Mouse (Mus musculus) liver, embryonic 12.5 days (tissue): ENCODE measurements around the gene Zfp628. TPM values are rescaled to one million over a fixed set of nuclear protein-coding genes. Genes with fewer than 3 reads are reported as not detected.
A peak's percentile ranks its signal among the peaks of the same experiment; 100 is the strongest.

Experiments
- ATAC-seq: fragments of 200-750 bp; cut with Nextera tagmentation; 2 replicates; pipeline ENCODE4 v1.8.0; 2017; ENCODE audit warnings: moderate number of reproducible peaks, mild to moderate bottlenecking, moderate library complexity
- H3K27ac ChIP-seq: fragments of 300-500 bp; sonication (generic); 2 replicates; pipeline ENCODE4 v1.5.1; 2016; ENCODE audit warnings: mild to moderate bottlenecking
- H3K27me3 ChIP-seq: fragments of 300-500 bp; sonication (generic); replicated peaks from 2 replicates; pipeline ENCODE4 v1.6.1; 2016; ENCODE audit warnings: mild to moderate bottlenecking, moderate library complexity
- H3K36me3 ChIP-seq: fragments of 300-500 bp; sonication (generic); 2 replicates; pipeline ENCODE4 v1.6.1; 2016; ENCODE audit warnings: mild to moderate bottlenecking, moderate library complexity
- H3K4me1 ChIP-seq: fragments of 300-500 bp; sonication (generic); 2 replicates; pipeline ENCODE4 v1.6.1; 2016
- H3K4me2 ChIP-seq: fragments of 300-500 bp; sonication (generic); 2 replicates; pipeline ENCODE4 v1.6.1; 2016; ENCODE audit warnings: mild to moderate bottlenecking, moderate library complexity
- H3K4me3 ChIP-seq: fragments of 300-500 bp; sonication (generic); 2 replicates; pipeline ENCODE4 v1.5.1; 2016; ENCODE audit warnings: mild to moderate bottlenecking, moderate library complexity
- H3K9ac ChIP-seq: fragments of 300-500 bp; sonication (generic); 2 replicates; pipeline ENCODE4 v1.6.1; 2016; ENCODE audit warnings: mild to moderate bottlenecking, moderate library complexity
- H3K9me3 ChIP-seq: fragments of 300-500 bp; sonication (generic); replicated peaks from 2 replicates; pipeline ENCODE4 v1.6.1; 2016; ENCODE audit warnings: mild to moderate bottlenecking, moderate library complexity
- WGBS: fragments of 180-500 bp; shearing (Covaris S2); methylation state at CpG from one replicate; pipeline ENCODE4 v1.1.7; 2016; ENCODE audit not compliant: insufficient replicate concordance; 5-methylcytosine and 5-hydroxymethylcytosine counted together
- polyA plus RNA-seq: library from polyadenylated mRNA; unstranded; fragments of >200 nt; fragmentation: Nextera tagmentation; extraction: Ambion mirVana; gene quantifications from 2 replicates; pipeline ENCODE4 v1.2.1, GENCODE M21; 2016

Zfp628 gene
- polyA plus RNA-seq, 1 experiment from 2014 or later, result 2.4 TPM

GRCm38 (mm10) chr7:4943223-4943815 is 28.3 kb downstream of the Zfp628 start:
- ATAC-seq, result peak; percentile 77
- H3K4me3 ChIP-seq, result peak overlapping the region; percentile 25
- H3K9ac ChIP-seq, result no peak overlapping the region
- H3K27ac ChIP-seq, result no peak overlapping the region
- peak overlapping the region; percentile 59 for H3K4me2 ChIP-seq
- no peaks in the 10 kb centered on the region for H3K9me3 ChIP-seq
- WGBS, result 11% methylated on average over 15 of the region's 15 CpGs
- no peaks in the 10 kb centered on the region for H3K4me1 ChIP-seq
- no peaks in the 10 kb centered on the region for H3K36me3 ChIP-seq
- peaks cover 22% of the 10 kb centered on the region for H3K27me3 ChIP-seq

- H3K9ac ChIP-seq, result no peak overlapping the region
- peaks cover 7% of the 10 kb centered on the region; the same call in 1 of the 2 replicates for H3K27me3 ChIP-seq
- H3K27ac ChIP-seq, result no peak overlapping the region
- no peaks in the 10 kb centered on the region for H3K36me3 ChIP-seq
- WGBS, result 51% methylated on average over 2 of the region's 2 CpGs
- H3K9me3 ChIP-seq, result no peaks in the 10 kb centered on the region; the same call in 1 of the 2 replicates
- no peak overlapping the region for H3K4me3 ChIP-seq
- no peak overlapping the region for H3K4me2 ChIP-seq
- no peak for ATAC-seq
- no peaks in the 10 kb centered on the region for H3K4me1 ChIP-seq
Measured at GRCm38 (mm10) chr7:4947855-4948254, 32.8 kb downstream of the Zfp628 start.

GRCm38 (mm10) chr7:4948386-4948785 is 33.4 kb downstream of the Zfp628 start:
- H3K27ac ChIP-seq, result no peak overlapping the region
- H3K4me1 ChIP-seq, result no peaks in the 10 kb centered on the region
- H3K4me3 ChIP-seq, result no peak overlapping the region
- H3K9me3 ChIP-seq, result no peaks in the 10 kb centered on the region; the same call in 1 of the 2 replicates
- H3K9ac ChIP-seq, result no peak overlapping the region
- no peak overlapping the region for H3K4me2 ChIP-seq
- no peak for ATAC-seq
- WGBS, result 35% methylated on average over 6 of the region's 6 CpGs
- H3K27me3 ChIP-seq, result peaks cover 9% of the 10 kb centered on the region; the same call in 1 of the 2 replicates
- H3K36me3 ChIP-seq, result no peaks in the 10 kb centered on the region

- Histone ChIP-seq H3K27me3 (peaks cover 17% of the 10 kb centered on the region), H3K36me3 (no peaks in the 10 kb centered on the region), H3K9ac (no peak overlapping the region), H3K27ac (no peak overlapping the region), H3K4me2 (no peak overlapping the region), H3K9me3 (no peaks in the 10 kb centered on the region; the same call in 1 of the 2 replicates), H3K4me3 (no peak overlapping the region), H3K4me1 (no peaks in the 10 kb centered on the region)
- 69% methylated on average over 19 of the region's 19 CpGs for WGBS
- ATAC-seq, result no peak
Measured at GRCm38 (mm10) chr7:4950561-4951342, 35.7 kb downstream of the Zfp628 start.

- Histone ChIP-seq H3K4me3 (no peak overlapping the region), H3K36me3 (no peaks in the 10 kb centered on the region), H3K9ac (no peak overlapping the region), H3K4me1 (no peaks in the 10 kb centered on the region), H3K27ac (no peak overlapping the region), H3K9me3 (no peaks in the 10 kb centered on the region; the same call in 1 of the 2 replicates), H3K4me2 (no peak overlapping the region), H3K27me3 (peaks cover 12% of the 10 kb centered on the region; the same call in 1 of the 2 replicates)
- no peak for ATAC-seq
- WGBS, result 26% methylated on average over 10 of the region's 10 CpGs
Measured at GRCm38 (mm10) chr7:4953815-4954445, 38.9 kb downstream of the Zfp628 start.

GRCm38 (mm10) chr7:4957361-4957760 is 42.3 kb downstream of the Zfp628 start:
- Histone ChIP-seq H3K27ac (no peak overlapping the region), H3K4me3 (no peak overlapping the region), H3K4me2 (no peak overlapping the region), H3K9ac (no peak overlapping the region), H3K4me1 (no peaks in the 10 kb centered on the region), H3K9me3 (no peaks in the 10 kb centered on the region; the same call in 1 of the 2 replicates), H3K27me3 (peaks cover 12% of the 10 kb centered on the region; the same call in 1 of the 2 replicates), H3K36me3 (no peaks in the 10 kb centered on the region)
- no peak for ATAC-seq
- WGBS, result 74% methylated on average over 10 of the region's 10 CpGs

GRCm38 (mm10) chr7:4963527-4963926 is 48.5 kb downstream of the Zfp628 start:
- Histone ChIP-seq H3K9me3 (no peaks in the 10 kb centered on the region), H3K36me3 (no peaks in the 10 kb centered on the region), H3K4me2 (no peak overlapping the region), H3K9ac (no peak overlapping the region), H3K4me3 (no peak overlapping the region), H3K4me1 (no peaks in the 10 kb centered on the region), H3K27ac (no peak overlapping the region), H3K27me3 (peaks cover 10% of the 10 kb centered on the region; the same call in 1 of the 2 replicates)
- WGBS, result 57% methylated on average over 5 of the region's 5 CpGs
- no peak for ATAC-seq

GRCm38 (mm10) chr7:4964272-4964671 is 49.3 kb downstream of the Zfp628 start, which contains the start of gene Sbk2:
Sbk2 (minus strand) TSS chr7:4964406.
- Histone ChIP-seq H3K36me3 (no peaks in the 10 kb centered on the region), H3K9ac (no peak within 1 kb of the TSS), H3K9me3 (no peaks in the 10 kb centered on the region), H3K27ac (no peak within 1 kb of the TSS), H3K4me2 (0 out of 2 replicates have a peak within 1 kb of the TSS, but pooled peaks have one; percentile 9), H3K4me1 (no peaks in the 10 kb centered on the region), H3K27me3 (peaks cover 10% of the 10 kb centered on the region), H3K4me3 (no peak within 1 kb of the TSS)
- 4% methylated on average over 10 of the region's 10 CpGs for WGBS
- ATAC-seq, result peak; percentile 66

GRCm38 (mm10) chr7:4964988-4965387 is 50.0 kb downstream of the Zfp628 start:
- WGBS, result 69% methylated on average over 5 of the region's 5 CpGs
- no peaks in the 10 kb centered on the region for H3K4me1 ChIP-seq
- no peak for ATAC-seq
- no peaks in the 10 kb centered on the region for H3K9me3 ChIP-seq
- no peaks in the 10 kb centered on the region for H3K36me3 ChIP-seq
- peaks cover 10% of the 10 kb centered on the region for H3K27me3 ChIP-seq
- H3K4me2 ChIP-seq, result no peak overlapping the region
- no peak overlapping the region for H3K4me3 ChIP-seq
- H3K27ac ChIP-seq, result no peak overlapping the region
- H3K9ac ChIP-seq, result no peak overlapping the region

- Histone ChIP-seq H3K4me3 (no peak within 1 kb of the TSS), H3K27ac (no peak within 1 kb of the TSS)
- WGBS, result 31% methylated on average over 6 of the region's 6 CpGs
Measured at GRCm38 (mm10) chr7:4971068-4971467, 56.1 kb downstream of the Zfp628 start, which contains the start of gene Sbk3. Sbk3 (minus strand) TSS chr7:4971168.

More at GRCm38 (mm10) chr7:4971068-4971467, 56.1 kb downstream of the Zfp628 start, which contains the start of gene Sbk3:
- Histone ChIP-seq H3K4me2 (no peak within 1 kb of the TSS), H3K9me3 (no peaks in the 10 kb centered on the region), H3K9ac (no peak within 1 kb of the TSS), H3K27me3 (peaks cover 14% of the 10 kb centered on the region), H3K4me1 (no peaks in the 10 kb centered on the region), H3K36me3 (no peaks in the 10 kb centered on the region)
- ATAC-seq, result no peak
